Mouse (Mus musculus) liver, embryonic 12.5 days (tissue): Measurements from ENCODE around the gene Impdh1. TPM values are rescaled to one million over a fixed set of nuclear protein-coding genes. Genes with fewer than 3 reads are reported as not detected.

ENCODE experiments used
- ATAC-seq: fragments of 200-750 bp; cut with Nextera tagmentation; 2 replicates; pipeline ENCODE4 v1.8.0; 2017; ENCODE audit warnings: moderate number of reproducible peaks, mild to moderate bottlenecking, moderate library complexity
- H3K27ac ChIP-seq: fragments of 300-500 bp; sonication (generic); 2 replicates; pipeline ENCODE4 v1.5.1; 2016; ENCODE audit warnings: mild to moderate bottlenecking
- H3K27me3 ChIP-seq: fragments of 300-500 bp; sonication (generic); replicated peaks from 2 replicates; pipeline ENCODE4 v1.6.1; 2016; ENCODE audit warnings: mild to moderate bottlenecking, moderate library complexity
- H3K36me3 ChIP-seq: fragments of 300-500 bp; sonication (generic); 2 replicates; pipeline ENCODE4 v1.6.1; 2016; ENCODE audit warnings: mild to moderate bottlenecking, moderate library complexity
- H3K4me1 ChIP-seq: fragments of 300-500 bp; sonication (generic); 2 replicates; pipeline ENCODE4 v1.6.1; 2016
- H3K4me2 ChIP-seq: fragments of 300-500 bp; sonication (generic); 2 replicates; pipeline ENCODE4 v1.6.1; 2016; ENCODE audit warnings: mild to moderate bottlenecking, moderate library complexity
- H3K4me3 ChIP-seq: fragments of 300-500 bp; sonication (generic); 2 replicates; pipeline ENCODE4 v1.5.1; 2016; ENCODE audit warnings: mild to moderate bottlenecking, moderate library complexity
- H3K9ac ChIP-seq: fragments of 300-500 bp; sonication (generic); 2 replicates; pipeline ENCODE4 v1.6.1; 2016; ENCODE audit warnings: mild to moderate bottlenecking, moderate library complexity
- H3K9me3 ChIP-seq: fragments of 300-500 bp; sonication (generic); replicated peaks from 2 replicates; pipeline ENCODE4 v1.6.1; 2016; ENCODE audit warnings: mild to moderate bottlenecking, moderate library complexity
- WGBS: fragments of 180-500 bp; shearing (Covaris S2); methylation state at CpG from one replicate; pipeline ENCODE4 v1.1.7; 2016; ENCODE audit not compliant: insufficient replicate concordance; 5-methylcytosine and 5-hydroxymethylcytosine counted together
- polyA plus RNA-seq: library from polyadenylated mRNA; unstranded; fragments of >200 nt; fragmentation: Nextera tagmentation; extraction: Ambion mirVana; gene quantifications from 2 replicates; pipeline ENCODE4 v1.2.1, GENCODE M21; 2016

The Impdh1 gene
- polyA plus RNA-seq, result 13.7 and 14.3 TPM in 2 replicates

GRCm38 (mm10) chr6:29215881-29216501 is at the start of gene Impdh1:
Gene Impdh1, minus strand, starts transcription at chr6:29216364.
- Histone ChIP-seq H3K9me3 (no peaks in the 10 kb centered on the region), H3K27ac (peak within 1 kb of the TSS; percentile 41; the same call in 1 of the 2 replicates), H3K4me1 (peaks cover 39% of the 10 kb centered on the region), H3K4me3 (peak within 1 kb of the TSS; percentile 63), H3K4me2 (peak within 1 kb of the TSS; percentile 94), H3K36me3 (no peaks in the 10 kb centered on the region), H3K9ac (peak within 1 kb of the TSS; percentile 61), H3K27me3 (peaks cover 57% of the 10 kb centered on the region)
- ATAC-seq, result peak; percentile 81
- under 1% methylated on average over 56 of the region's 56 CpGs for WGBS

DNA sequence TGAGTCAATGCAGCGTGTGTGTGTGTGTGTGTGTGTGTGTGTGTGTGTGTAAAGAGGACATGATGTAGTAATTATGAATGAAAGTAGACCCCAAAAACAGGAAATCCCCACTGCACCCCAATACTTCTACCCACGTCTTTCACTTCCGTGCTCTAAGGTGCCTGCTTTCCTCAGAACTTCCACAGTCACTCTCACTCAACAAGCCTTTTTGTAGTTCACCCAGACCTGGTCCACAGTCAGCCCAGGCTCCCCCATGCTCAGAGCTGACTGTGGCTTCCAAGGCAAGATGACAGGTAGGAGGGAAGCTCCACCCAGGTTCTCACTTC is 48.3 kb upstream of the Impdh1 start:
- H3K27me3 ChIP-seq, result 0 out of 2 replicates have a peak, but pooled peaks cover 15% of the 10 kb centered on the region
- no peaks in the 10 kb centered on the region for H3K4me1 ChIP-seq
- H3K4me3 ChIP-seq, result no peak overlapping the region
- H3K27ac ChIP-seq, result no peak overlapping the region
- no peak overlapping the region for H3K4me2 ChIP-seq
- no peaks in the 10 kb centered on the region for H3K36me3 ChIP-seq
- no peaks in the 10 kb centered on the region for H3K9me3 ChIP-seq
- 53% methylated on average over 3 of the region's 3 CpGs for WGBS
- no peak overlapping the region for H3K9ac ChIP-seq
- ATAC-seq, result no peak

- Histone ChIP-seq H3K4me2 (no peak overlapping the region), H3K36me3 (no peaks in the 10 kb centered on the region), H3K27ac (no peak overlapping the region), H3K4me1 (no peaks in the 10 kb centered on the region), H3K27me3 (0 out of 2 replicates have a peak, but pooled peaks cover 16% of the 10 kb centered on the region), H3K9ac (no peak overlapping the region), H3K9me3 (no peaks in the 10 kb centered on the region), H3K4me3 (no peak overlapping the region)
- 59% methylated on average over 6 of the region's 6 CpGs for WGBS
- ATAC-seq, result no peak
These were observed 47.7 kb upstream of the Impdh1 start for GRCm38 (mm10) chr6:29263650-29264455.

GRCm38 (mm10) chr6:29261831-29262230 is 45.7 kb upstream of the Impdh1 start:
- Histone ChIP-seq H3K9me3 (no peaks in the 10 kb centered on the region), H3K4me2 (no peak overlapping the region)
- WGBS, result 54% methylated on average over 5 of the region's 5 CpGs

DNA sequence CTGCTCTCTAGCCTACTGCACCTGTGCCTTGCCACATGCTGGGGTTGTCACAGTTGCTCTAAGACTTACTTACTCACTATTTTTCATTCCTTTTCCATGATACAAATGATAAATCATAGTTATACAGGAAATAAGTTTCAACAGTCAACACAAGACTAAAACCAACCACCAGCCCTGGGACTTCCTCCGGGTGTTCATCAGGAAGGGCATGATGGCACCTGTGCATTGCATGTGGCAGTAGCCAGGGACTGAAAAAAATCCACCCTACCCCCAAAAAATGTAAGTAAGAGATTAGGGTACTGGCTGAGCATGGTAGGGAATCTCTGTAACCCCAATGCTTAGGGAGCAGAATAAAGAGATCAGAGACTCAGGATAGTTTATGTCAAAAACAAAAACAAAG is 43.3 kb upstream of the Impdh1 start:
- WGBS, result 47% methylated on average over 1 of the region's 1 CpGs
- Histone ChIP-seq H3K36me3 (no peaks in the 10 kb centered on the region), H3K4me2 (no peak overlapping the region), H3K4me1 (no peaks in the 10 kb centered on the region), H3K27me3 (0 out of 2 replicates have a peak, but pooled peaks cover 14% of the 10 kb centered on the region), H3K27ac (no peak overlapping the region), H3K9ac (no peak overlapping the region), H3K4me3 (no peak overlapping the region), H3K9me3 (no peaks in the 10 kb centered on the region)
- no peak for ATAC-seq

More at GRCm38 (mm10) chr6:29261831-29262230, 45.7 kb upstream of the Impdh1 start:
- Histone ChIP-seq H3K4me1 (no peaks in the 10 kb centered on the region), H3K9ac (no peak overlapping the region), H3K27me3 (0 out of 2 replicates have a peak, but pooled peaks cover 16% of the 10 kb centered on the region), H3K4me3 (no peak overlapping the region), H3K36me3 (no peaks in the 10 kb centered on the region), H3K27ac (no peak overlapping the region)
- no peak for ATAC-seq

GRCm38 (mm10) chr6:29247072-29247471 is 30.9 kb upstream of the Impdh1 start:
- 0 out of 2 replicates have a peak, but pooled peaks have one; percentile 20 for ATAC-seq
- H3K27ac ChIP-seq, result no peak overlapping the region
- H3K4me2 ChIP-seq, result no peak overlapping the region
- 0 out of 2 replicates have a peak, but pooled peaks cover 6% of the 10 kb centered on the region for H3K27me3 ChIP-seq
- no peaks in the 10 kb centered on the region for H3K9me3 ChIP-seq
- H3K4me3 ChIP-seq, result no peak overlapping the region
- H3K36me3 ChIP-seq, result no peaks in the 10 kb centered on the region
- 50% methylated on average over 4 of the region's 4 CpGs for WGBS
- no peak overlapping the region for H3K9ac ChIP-seq
- peaks cover 5% of the 10 kb centered on the region; the same call in 1 of the 2 replicates for H3K4me1 ChIP-seq

DNA sequence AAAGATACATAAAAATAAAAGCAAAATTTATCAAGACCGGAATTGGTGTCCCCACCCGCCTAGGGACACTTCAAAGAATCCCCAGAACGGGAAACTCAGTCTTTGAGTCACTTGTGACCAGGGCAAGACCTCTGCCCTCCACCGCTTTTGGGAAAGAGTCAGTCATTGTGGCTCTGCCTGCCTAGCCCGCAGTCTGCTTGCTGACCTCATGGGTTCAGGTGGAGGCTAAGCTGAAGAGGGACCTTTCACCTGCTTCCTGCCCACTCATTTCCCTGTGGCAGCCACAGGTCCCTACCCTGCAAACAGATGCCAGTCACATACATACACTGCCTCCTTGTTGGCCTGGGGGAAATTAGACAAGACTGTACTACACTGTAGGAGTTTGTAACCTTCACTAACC is 30.4 kb upstream of the Impdh1 start:
- Histone ChIP-seq H3K4me1 (peaks cover 5% of the 10 kb centered on the region; the same call in 1 of the 2 replicates), H3K27ac (no peak overlapping the region), H3K4me2 (no peak overlapping the region), H3K27me3 (0 out of 2 replicates have a peak, but pooled peaks cover 4% of the 10 kb centered on the region), H3K4me3 (no peak overlapping the region), H3K9me3 (no peaks in the 10 kb centered on the region), H3K9ac (no peak overlapping the region), H3K36me3 (no peaks in the 10 kb centered on the region)
- ATAC-seq, result peak; percentile 50
- WGBS, result 44% methylated on average over 5 of the region's 5 CpGs

- peak; percentile 5; the same call in 1 of the 2 replicates for ATAC-seq
These were observed 30.0 kb upstream of the Impdh1 start for GRCm38 (mm10) chr6:29246183-29246582.

GRCm38 (mm10) chr6:29245272-29246120 is 29.3 kb upstream of the Impdh1 start:
- peak; percentile 33; the same call in 1 of the 2 replicates for ATAC-seq
- no peak overlapping the region for H3K4me3 ChIP-seq
- H3K4me1 ChIP-seq, result peaks cover 5% of the 10 kb centered on the region; the same call in 1 of the 2 replicates
- no peak overlapping the region for H3K9ac ChIP-seq
- no peaks in the 10 kb centered on the region for H3K36me3 ChIP-seq
- WGBS, result 35% methylated on average over 14 of the region's 14 CpGs
- peak overlapping the region; percentile 7 for H3K4me2 ChIP-seq
- 0 out of 2 replicates have a peak, but pooled peaks cover 4% of the 10 kb centered on the region for H3K27me3 ChIP-seq
- no peak overlapping the region; the same call in 1 of the 2 replicates for H3K27ac ChIP-seq
- H3K9me3 ChIP-seq, result no peaks in the 10 kb centered on the region

More at GRCm38 (mm10) chr6:29246183-29246582, 30.0 kb upstream of the Impdh1 start:
- Histone ChIP-seq H3K4me3 (no peak overlapping the region), H3K4me2 (peak overlapping the region; percentile 7; the same call in 1 of the 2 replicates), H3K4me1 (peaks cover 5% of the 10 kb centered on the region; the same call in 1 of the 2 replicates), H3K9me3 (no peaks in the 10 kb centered on the region), H3K9ac (no peak overlapping the region), H3K36me3 (no peaks in the 10 kb centered on the region), H3K27me3 (0 out of 2 replicates have a peak, but pooled peaks cover 4% of the 10 kb centered on the region), H3K27ac (no peak overlapping the region; the same call in 1 of the 2 replicates)
- WGBS, result 49% methylated on average over 3 of the region's 3 CpGs

DNA sequence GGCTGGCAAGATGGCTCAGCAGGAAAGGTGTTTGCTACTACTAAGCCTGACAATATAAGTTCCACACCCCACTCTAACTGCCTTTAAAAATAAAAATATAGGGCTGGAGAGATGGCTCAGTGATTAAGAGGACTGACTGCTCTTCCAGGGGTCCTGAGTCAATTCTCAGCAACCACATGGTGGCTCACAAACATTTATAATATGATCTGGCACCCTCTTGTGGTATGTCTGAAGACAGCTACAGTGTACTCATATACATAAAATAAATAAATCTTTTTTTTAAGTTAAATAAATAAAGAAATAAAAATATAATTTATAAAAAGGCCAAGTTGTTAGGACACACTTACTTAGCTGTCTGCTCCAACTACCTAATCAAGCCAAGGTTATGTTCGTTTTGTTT is 26.1 kb upstream of the Impdh1 start:
- no peak overlapping the region for H3K9ac ChIP-seq
- no peaks in the 10 kb centered on the region for H3K36me3 ChIP-seq
- no peak overlapping the region for H3K4me3 ChIP-seq
- H3K4me1 ChIP-seq, result peaks cover 5% of the 10 kb centered on the region; the same call in 1 of the 2 replicates
- H3K27me3 ChIP-seq, result 0 out of 2 replicates have a peak, but pooled peaks cover 4% of the 10 kb centered on the region
- no peaks in the 10 kb centered on the region for H3K9me3 ChIP-seq
- H3K4me2 ChIP-seq, result no peak overlapping the region
- ATAC-seq, result no peak
- no peak overlapping the region for H3K27ac ChIP-seq
- 33% methylated on average over 1 of the region's 1 CpGs for WGBS

DNA sequence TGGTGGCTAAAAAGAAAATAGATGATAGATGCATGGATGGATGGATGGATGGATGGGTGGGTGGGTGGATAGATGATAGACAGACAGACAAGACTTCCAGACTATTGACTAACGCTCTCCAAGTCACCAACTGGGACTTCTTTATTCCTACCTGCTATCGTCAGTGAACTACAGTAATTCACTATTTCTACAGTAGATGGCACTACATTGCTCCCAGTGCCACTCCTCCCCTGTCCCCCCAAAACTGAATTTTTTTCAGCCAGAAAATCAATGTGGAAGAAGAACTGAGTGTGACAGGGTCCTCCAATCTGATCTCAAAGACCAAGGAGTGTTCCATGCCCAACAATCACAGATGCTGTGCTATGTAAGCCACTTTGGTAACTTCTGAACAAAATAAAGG is 25.5 kb upstream of the Impdh1 start:
- no peak overlapping the region for H3K4me3 ChIP-seq
- WGBS, result 26% methylated on average over 2 of the region's 2 CpGs
- peaks cover under 1% of the 10 kb centered on the region; the same call in 1 of the 2 replicates for H3K4me1 ChIP-seq
- H3K4me2 ChIP-seq, result no peak overlapping the region
- H3K36me3 ChIP-seq, result no peaks in the 10 kb centered on the region
- H3K27ac ChIP-seq, result no peak overlapping the region
- 0 out of 2 replicates have a peak, but pooled peaks cover 4% of the 10 kb centered on the region for H3K27me3 ChIP-seq
- H3K9ac ChIP-seq, result no peak overlapping the region
- ATAC-seq, result no peak
- no peaks in the 10 kb centered on the region for H3K9me3 ChIP-seq
